Mouse (Mus musculus): ENCODE measurements around the gene Rtn4rl1. TPM values are rescaled to one million over a fixed set of nuclear protein-coding genes. Genes with fewer than 3 reads are reported as not detected.

The Rtn4rl1 gene
- polyA plus RNA-seq, 1 experiment from 2014 or later: 17.8 TPM

DNA sequence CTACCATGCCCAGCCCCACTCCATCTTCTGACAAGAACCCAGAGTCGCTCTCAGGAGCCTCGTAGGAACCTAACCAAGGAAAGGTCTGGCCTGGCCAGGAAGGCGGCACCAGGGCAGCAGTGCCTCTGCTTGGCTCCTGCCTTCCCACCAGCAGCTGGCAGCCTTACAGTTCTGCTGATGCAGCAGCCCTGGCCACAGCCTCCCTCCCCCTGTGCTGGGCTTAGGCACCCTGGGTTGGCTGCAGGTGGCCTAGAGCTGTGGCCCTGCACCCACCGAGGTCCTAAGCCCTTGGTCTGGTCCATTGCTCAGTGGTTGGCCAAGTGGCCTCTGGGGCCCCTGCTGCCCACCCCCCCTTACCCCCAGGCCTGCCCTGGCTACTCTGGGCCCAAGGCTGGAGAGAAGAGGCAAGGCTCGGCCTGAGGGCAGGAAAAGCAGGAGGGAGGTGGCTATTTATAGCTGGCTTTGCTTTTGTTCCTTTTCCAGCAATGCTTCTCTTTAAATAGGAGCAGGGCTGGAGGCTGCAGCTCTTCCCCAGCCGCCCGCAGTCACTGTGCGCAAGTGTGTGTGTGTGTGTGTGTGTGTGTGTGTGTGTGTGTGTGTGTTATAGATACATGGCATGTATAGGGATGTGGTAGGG, 18.6 kb downstream of the Rtn4rl1 start:
- no peak overlapping the region for H3K4me3 ChIP-seq (ENCODE audit: low read depth, low read length)
- no peaks in the 10 kb centered on the region for H3K36me3 ChIP-seq (ENCODE audit: control insufficient read depth, insufficient read depth, low read length)
- peak overlapping the region; percentile 34; the same call in 1 of the 2 replicates for H3K9ac ChIP-seq (ENCODE audit: low read depth, low read length)
- peak overlapping the region; percentile 88 for H3K27ac ChIP-seq (ENCODE audit: low read length)
- no peaks in the 10 kb centered on the region for H3K27me3 ChIP-seq (ENCODE audit: control insufficient read depth, insufficient read depth, low read depth, low read length)
- peak; percentile 20; the same call in 1 of the 2 replicates for ATAC-seq
- WGBS: 31% methylated on average over 8 of the region's 8 CpGs
- no peaks in the 10 kb centered on the region for H3K9me3 ChIP-seq (replicated peaks; ENCODE audit: control insufficient read depth, low read length, poor library complexity, severe bottlenecking)
- peaks cover 71% of the 10 kb centered on the region for H3K4me1 ChIP-seq (ENCODE audit: control insufficient read depth, insufficient read depth, low read length)
- peak overlapping the region; percentile 29; the same call in 1 of the 2 replicates for H3K4me2 ChIP-seq (ENCODE audit: low read length)

DNA sequence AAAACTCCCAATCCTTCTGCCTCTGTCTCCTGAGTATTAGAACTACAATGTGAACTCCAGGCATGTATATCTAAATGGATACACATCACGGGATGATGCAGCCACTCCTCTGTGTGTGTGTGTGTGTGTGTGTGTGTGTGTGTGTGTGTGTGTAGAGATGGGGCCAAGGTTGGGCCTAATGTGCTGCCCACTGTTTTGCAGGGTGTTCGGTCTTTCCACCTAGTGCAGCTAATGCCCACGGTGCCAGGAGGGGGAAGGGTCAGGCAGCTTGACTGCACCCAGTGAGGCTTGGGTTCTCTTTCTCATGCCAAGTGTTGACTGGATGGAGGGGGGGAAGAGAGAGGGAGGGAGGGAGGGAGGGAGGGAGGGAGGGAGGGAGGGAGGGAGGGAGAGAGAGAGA, 19.3 kb downstream of the Rtn4rl1 start:
- WGBS: 34% methylated on average over 3 of the region's 3 CpGs
- H3K27ac ChIP-seq (ENCODE audit: low read length): peak overlapping the region; percentile 88

DNA sequence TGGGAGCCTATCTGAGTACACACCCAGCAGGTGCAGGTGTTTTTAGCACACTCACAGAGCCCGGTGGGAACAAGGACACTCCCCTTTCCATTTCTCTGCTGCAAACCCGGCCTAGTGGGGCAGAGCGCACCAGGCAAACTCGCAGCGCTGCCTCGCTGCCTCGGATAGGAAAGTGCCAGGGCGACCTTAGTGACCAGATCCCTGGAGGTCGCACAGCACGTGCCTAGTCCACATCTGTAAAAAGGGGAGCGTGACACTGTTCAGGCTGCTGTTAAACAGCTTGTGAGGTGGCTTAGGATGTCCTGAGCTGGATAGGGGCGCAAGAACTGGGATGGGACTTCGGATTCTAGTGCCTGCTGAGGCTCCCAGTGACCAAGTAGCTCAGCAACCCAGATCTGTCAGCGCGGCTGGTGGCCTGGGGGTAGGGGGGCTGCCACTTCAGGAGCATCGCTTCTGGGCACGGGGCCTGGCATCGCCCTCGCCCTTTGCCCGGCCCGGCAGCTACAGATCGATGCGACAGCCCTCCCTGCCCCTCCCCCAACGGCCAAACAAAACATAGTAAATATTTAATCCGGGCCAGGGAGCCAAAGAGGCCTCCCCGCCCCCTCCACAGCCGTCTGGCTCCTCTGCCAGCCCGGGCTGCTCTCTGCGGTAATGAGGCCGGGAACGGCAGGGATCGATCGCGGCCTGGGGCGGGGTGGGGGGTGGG, 19.9 kb downstream of the Rtn4rl1 start:
- H3K9me3 ChIP-seq (replicated peaks; ENCODE audit: control insufficient read depth, low read length, poor library complexity, severe bottlenecking): no peaks in the 10 kb centered on the region
- 3% methylated on average over 35 of the region's 35 CpGs for WGBS
- H3K4me2 ChIP-seq (ENCODE audit: low read length): peak overlapping the region; percentile 65
- H3K36me3 ChIP-seq (ENCODE audit: control insufficient read depth, insufficient read depth, low read length): no peaks in the 10 kb centered on the region
- ATAC-seq: peak; percentile 53
- H3K27ac ChIP-seq (ENCODE audit: low read length): peak overlapping the region; percentile 70
- peak overlapping the region; percentile 62 for H3K9ac ChIP-seq (ENCODE audit: low read depth, low read length)
- H3K4me3 ChIP-seq (ENCODE audit: low read depth, low read length): peak overlapping the region; percentile 25
- H3K27me3 ChIP-seq (ENCODE audit: control insufficient read depth, insufficient read depth, low read depth, low read length): no peaks in the 10 kb centered on the region
- H3K4me1 ChIP-seq (ENCODE audit: control insufficient read depth, insufficient read depth, low read length): peaks cover 71% of the 10 kb centered on the region

More for the DNA sequence above, 19.3 kb downstream of the Rtn4rl1 start:
- H3K9me3 ChIP-seq (replicated peaks; ENCODE audit: control insufficient read depth, low read length, poor library complexity, severe bottlenecking): no peaks in the 10 kb centered on the region
- H3K9ac ChIP-seq (ENCODE audit: low read depth, low read length): no peak overlapping the region
- no peaks in the 10 kb centered on the region for H3K27me3 ChIP-seq (ENCODE audit: control insufficient read depth, insufficient read depth, low read depth, low read length)
- peaks cover 71% of the 10 kb centered on the region for H3K4me1 ChIP-seq (ENCODE audit: control insufficient read depth, insufficient read depth, low read length)
- H3K4me3 ChIP-seq (ENCODE audit: low read depth, low read length): no peak overlapping the region
- H3K36me3 ChIP-seq (ENCODE audit: control insufficient read depth, insufficient read depth, low read length): no peaks in the 10 kb centered on the region
- H3K4me2 ChIP-seq (ENCODE audit: low read length): no peak overlapping the region
- no peak for ATAC-seq

DNA sequence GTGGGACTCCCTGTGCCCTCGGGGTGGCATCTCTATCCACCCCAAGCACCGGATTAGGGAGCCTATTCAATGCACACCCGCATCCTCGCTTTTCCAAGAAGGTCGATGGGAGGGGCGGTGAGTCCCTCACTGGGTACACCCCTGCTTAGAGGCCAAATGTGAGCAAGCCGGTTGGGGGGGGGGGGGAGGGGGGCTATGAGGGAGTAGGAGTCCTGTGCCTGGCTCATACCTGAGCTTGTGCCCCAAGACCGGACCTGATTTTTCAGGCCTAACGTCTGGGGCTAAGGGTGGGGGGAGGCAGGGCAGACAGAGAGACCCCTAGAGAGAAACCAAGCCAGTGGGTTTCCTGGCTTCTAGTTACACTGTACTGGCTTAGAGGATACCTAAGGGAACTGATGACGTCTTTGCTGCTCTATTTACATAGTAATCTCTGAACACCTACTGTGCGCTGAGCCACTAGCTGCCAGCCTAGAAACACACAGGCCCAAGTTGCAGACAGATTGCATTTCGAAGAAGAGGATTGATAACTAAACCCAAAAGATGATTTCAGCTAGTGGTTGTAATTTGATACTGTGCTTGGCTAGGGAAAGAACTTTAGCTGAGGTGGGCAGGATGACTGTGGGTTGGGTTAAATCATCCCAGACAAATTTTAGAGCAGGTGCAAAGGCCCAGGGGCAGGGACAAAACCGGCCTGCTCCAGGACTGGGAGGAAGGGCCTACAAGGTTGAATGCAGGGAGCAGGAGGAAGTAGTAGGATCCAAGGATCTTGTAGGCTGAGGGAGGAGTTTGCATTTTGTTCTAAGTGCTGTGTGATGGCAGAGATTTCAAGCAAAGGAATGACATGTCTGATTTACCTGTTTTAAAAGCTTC, 20.7 kb downstream of the Rtn4rl1 start:
- Histone ChIP-seq H3K27me3 (ENCODE audit: control insufficient read depth, insufficient read depth, low read depth, low read length) (no peaks in the 10 kb centered on the region), H3K36me3 (ENCODE audit: control insufficient read depth, insufficient read depth, low read length) (no peaks in the 10 kb centered on the region), H3K9ac (ENCODE audit: low read depth, low read length) (peak overlapping the region; percentile 62), H3K4me1 (ENCODE audit: control insufficient read depth, insufficient read depth, low read length) (peaks cover 68% of the 10 kb centered on the region), H3K27ac (ENCODE audit: low read length) (peak overlapping the region; percentile 70), H3K9me3 (replicated peaks; ENCODE audit: control insufficient read depth, low read length, poor library complexity, severe bottlenecking) (no peaks in the 10 kb centered on the region), H3K4me3 (ENCODE audit: low read depth, low read length) (peak overlapping the region; percentile 25), H3K4me2 (ENCODE audit: low read length) (peak overlapping the region; percentile 65)
- 19% methylated on average over 10 of the region's 13 CpGs for WGBS
- ATAC-seq: peak; percentile 20; the same call in 1 of the 2 replicates

DNA sequence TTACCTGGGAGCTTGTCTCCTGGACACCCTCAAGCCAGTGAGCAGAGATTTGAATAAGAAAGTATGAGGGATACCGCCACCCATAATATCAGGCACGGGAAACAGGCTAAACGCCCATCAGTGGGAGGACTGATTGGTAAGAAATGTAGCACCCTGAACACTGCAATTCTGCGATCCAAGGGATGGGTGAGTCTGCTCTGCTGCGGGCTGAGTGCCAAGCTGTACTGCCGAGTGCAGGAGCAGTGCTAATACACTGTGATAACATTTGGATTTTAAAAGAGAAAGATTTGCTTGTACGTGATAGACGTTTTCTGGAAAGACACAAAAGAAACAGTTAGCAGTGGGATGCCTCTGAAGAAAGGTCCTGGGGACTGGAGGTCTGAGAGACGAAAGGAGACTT, 26.5 kb downstream of the Rtn4rl1 start:
- H3K4me2 ChIP-seq (ENCODE audit: low read length): no peak overlapping the region
- H3K27ac ChIP-seq (ENCODE audit: low read length): no peak overlapping the region
- no peak overlapping the region for H3K9ac ChIP-seq (ENCODE audit: low read depth, low read length)
- no peak for ATAC-seq
- H3K36me3 ChIP-seq (ENCODE audit: control insufficient read depth, insufficient read depth, low read length): no peaks in the 10 kb centered on the region
- H3K4me3 ChIP-seq (ENCODE audit: low read depth, low read length): no peak overlapping the region
- peaks cover 19% of the 10 kb centered on the region for H3K4me1 ChIP-seq (ENCODE audit: control insufficient read depth, insufficient read depth, low read length)
- 22% methylated on average over 9 of the region's 9 CpGs for WGBS
- no peaks in the 10 kb centered on the region for H3K27me3 ChIP-seq (ENCODE audit: control insufficient read depth, insufficient read depth, low read depth, low read length)
- H3K9me3 ChIP-seq (replicated peaks; ENCODE audit: control insufficient read depth, low read length, poor library complexity, severe bottlenecking): no peaks in the 10 kb centered on the region

DNA sequence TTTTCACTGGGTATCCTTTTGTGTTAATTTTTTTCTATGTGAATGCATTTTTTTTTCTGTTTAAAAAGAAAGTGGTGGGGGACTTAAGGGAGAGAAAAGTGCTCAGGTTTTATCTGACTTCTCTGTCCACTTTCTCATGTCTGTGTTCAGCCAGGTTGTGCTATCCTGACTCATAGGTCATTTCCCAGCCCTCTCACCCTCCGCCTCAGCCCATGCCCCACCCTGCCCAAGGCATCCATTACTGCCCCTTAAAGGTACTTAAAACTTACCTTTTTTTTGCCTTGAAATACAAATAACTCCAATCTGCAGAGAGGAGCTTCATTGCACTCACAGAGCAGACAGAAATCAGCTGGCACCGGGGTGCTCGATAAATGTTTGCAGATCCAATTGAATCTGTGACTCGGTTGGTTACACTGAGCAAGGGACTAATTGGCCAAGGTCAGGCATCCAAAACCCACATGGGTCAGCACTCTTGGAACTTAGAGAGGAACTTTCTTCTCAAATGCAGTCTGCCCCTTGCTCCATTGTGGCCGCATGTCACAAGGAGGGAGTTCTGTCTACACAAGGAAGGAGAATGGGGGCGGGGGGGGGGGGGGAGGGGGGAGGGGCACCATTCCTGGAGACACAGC, 27.0 kb downstream of the Rtn4rl1 start:
- no peak for ATAC-seq
- H3K27me3 ChIP-seq (ENCODE audit: control insufficient read depth, insufficient read depth, low read depth, low read length): no peaks in the 10 kb centered on the region
- 48% methylated on average over 5 of the region's 6 CpGs for WGBS

DNA sequence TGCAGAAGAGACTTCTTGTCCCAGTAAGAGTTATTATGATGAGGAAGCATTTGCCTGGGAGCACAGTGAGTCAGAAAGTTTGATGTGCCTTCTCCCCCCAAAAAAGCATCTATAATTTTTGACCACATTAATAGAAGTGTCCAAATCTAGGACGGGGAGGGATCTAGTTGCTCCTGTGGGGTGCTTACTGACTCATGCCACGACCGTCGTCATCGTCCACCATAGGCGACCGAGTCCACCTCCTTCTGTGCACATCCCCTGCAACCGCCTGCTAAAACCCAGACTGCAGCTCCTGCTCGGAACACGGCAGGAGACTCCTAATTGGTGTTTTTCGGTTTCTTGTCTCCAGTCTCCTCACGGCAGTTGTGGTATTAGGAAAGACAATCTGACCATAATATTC, 30.5 kb downstream of the Rtn4rl1 start:
- no peaks in the 10 kb centered on the region for H3K36me3 ChIP-seq (ENCODE audit: control insufficient read depth, insufficient read depth, low read length)
- H3K27me3 ChIP-seq (ENCODE audit: control insufficient read depth, insufficient read depth, low read depth, low read length): no peaks in the 10 kb centered on the region
- peaks cover 6% of the 10 kb centered on the region for H3K4me1 ChIP-seq (ENCODE audit: control insufficient read depth, insufficient read depth, low read length)
- 77% methylated on average over 12 of the region's 12 CpGs for WGBS
- no peak overlapping the region for H3K4me2 ChIP-seq (ENCODE audit: low read length)
- H3K9me3 ChIP-seq (replicated peaks; ENCODE audit: control insufficient read depth, low read length, poor library complexity, severe bottlenecking): no peaks in the 10 kb centered on the region
- H3K27ac ChIP-seq (ENCODE audit: low read length): no peak overlapping the region
- no peak for ATAC-seq
- no peak overlapping the region for H3K9ac ChIP-seq (ENCODE audit: low read depth, low read length)
- no peak overlapping the region for H3K4me3 ChIP-seq (ENCODE audit: low read depth, low read length)

More for the DNA sequence above, 27.0 kb downstream of the Rtn4rl1 start:
- Histone ChIP-seq H3K4me1 (ENCODE audit: control insufficient read depth, insufficient read depth, low read length) (peaks cover 14% of the 10 kb centered on the region), H3K27ac (ENCODE audit: low read length) (no peak overlapping the region), H3K36me3 (ENCODE audit: control insufficient read depth, insufficient read depth, low read length) (no peaks in the 10 kb centered on the region), H3K9ac (ENCODE audit: low read depth, low read length) (no peak overlapping the region), H3K9me3 (replicated peaks; ENCODE audit: control insufficient read depth, low read length, poor library complexity, severe bottlenecking) (no peaks in the 10 kb centered on the region), H3K4me3 (ENCODE audit: low read depth, low read length) (no peak overlapping the region), H3K4me2 (ENCODE audit: low read length) (no peak overlapping the region)

DNA sequence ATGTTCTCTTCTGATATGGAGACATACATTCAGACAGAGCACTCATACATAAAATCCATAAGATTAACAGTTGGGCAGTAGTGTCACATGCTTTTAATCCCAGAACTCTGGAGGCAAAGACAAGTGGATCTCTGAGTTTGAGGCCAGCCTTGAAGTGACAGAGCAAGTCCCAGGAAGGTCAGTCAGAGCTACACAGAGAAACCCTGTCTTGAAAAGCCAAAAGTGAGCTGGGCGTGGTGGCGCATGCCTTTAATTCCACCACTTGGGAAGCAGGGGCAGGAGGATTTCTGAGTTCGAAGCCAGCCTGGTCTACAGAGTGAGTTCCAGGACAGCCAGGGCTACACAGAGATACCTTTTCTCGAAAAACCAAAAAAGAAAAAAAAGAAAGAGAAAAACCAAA, 31.3 kb downstream of the Rtn4rl1 start:
- H3K36me3 ChIP-seq (ENCODE audit: control insufficient read depth, insufficient read depth, low read length): no peaks in the 10 kb centered on the region
- no peak overlapping the region for H3K4me3 ChIP-seq (ENCODE audit: low read depth, low read length)
- H3K27ac ChIP-seq (ENCODE audit: low read length): no peak overlapping the region
- H3K27me3 ChIP-seq (ENCODE audit: control insufficient read depth, insufficient read depth, low read depth, low read length): no peaks in the 10 kb centered on the region
- H3K9ac ChIP-seq (ENCODE audit: low read depth, low read length): no peak overlapping the region
- H3K9me3 ChIP-seq (replicated peaks; ENCODE audit: control insufficient read depth, low read length, poor library complexity, severe bottlenecking): no peaks in the 10 kb centered on the region
- H3K4me2 ChIP-seq (ENCODE audit: low read length): no peak overlapping the region
- WGBS: 92% methylated on average over 4 of the region's 4 CpGs
- no peak for ATAC-seq
- peaks cover 6% of the 10 kb centered on the region for H3K4me1 ChIP-seq (ENCODE audit: control insufficient read depth, insufficient read depth, low read length)

Measured in midbrain, embryonic 16.5 days (tissue).